Mouse (Mus musculus) neural tube, embryonic 13.5 days (tissue): ENCODE data around the gene Dnajc21. TPM values are rescaled to one million over a fixed set of nuclear protein-coding genes. Genes with fewer than 3 reads are reported as not detected.
A peak's percentile ranks its signal among the peaks of the same experiment; 100 is the strongest.
"Not testable (repeated sequence)": the region's sequence is repeated elsewhere in the genome, so short reads cannot be mapped to it uniquely, and the experiment has no call there.

Source experiments
- ATAC-seq: fragments of 200-750 bp; cut with Nextera tagmentation; 2 replicates; pipeline ENCODE4 v1.8.0; 2017; ENCODE audit warnings: low read depth, mild to moderate bottlenecking, moderate TSS enrichment, moderate library complexity
- H3K27ac ChIP-seq: fragments of 300-500 bp; sonication (generic); replicated peaks from 2 replicates; pipeline ENCODE4 v1.5.1; 2015; ENCODE audit warnings: moderate library complexity, mild to moderate bottlenecking, inconsistent platforms
- H3K27me3 ChIP-seq: fragments of 300-500 bp; sonication (generic); 2 replicates; pipeline ENCODE4 v1.6.1; 2015; ENCODE audit warnings: mild to moderate bottlenecking, inconsistent platforms
- H3K36me3 ChIP-seq: fragments of 300-500 bp; sonication (generic); 2 replicates; pipeline ENCODE4 v1.6.1; 2015; ENCODE audit warnings: mild to moderate bottlenecking, inconsistent platforms
- H3K4me1 ChIP-seq: fragments of 300-500 bp; sonication (generic); replicated peaks from 2 replicates; pipeline ENCODE4 v1.6.1; 2015; ENCODE audit warnings: inconsistent platforms
- H3K4me2 ChIP-seq: fragments of 300-500 bp; sonication (generic); 2 replicates; pipeline ENCODE4 v1.6.1; 2015; ENCODE audit warnings: inconsistent platforms, mild to moderate bottlenecking, moderate library complexity
- H3K4me3 ChIP-seq: fragments of 300-500 bp; sonication (generic); 2 replicates; pipeline ENCODE4 v1.5.1; 2015; ENCODE audit warnings: mild to moderate bottlenecking, inconsistent platforms
- H3K9ac ChIP-seq: fragments of 300-500 bp; sonication (generic); 2 replicates; pipeline ENCODE4 v1.6.1; 2015; ENCODE audit warnings: moderate library complexity, mild to moderate bottlenecking, inconsistent platforms
- H3K9me3 ChIP-seq: fragments of 300-500 bp; sonication (generic); 2 replicates; pipeline ENCODE4 v1.6.1; 2016; ENCODE audit warnings: inconsistent platforms
- WGBS: fragments of 180-500 bp; shearing (Covaris S2); methylation state at CpG from one replicate; pipeline ENCODE4 v1.1.7; 2015; 5-methylcytosine and 5-hydroxymethylcytosine counted together
- polyA plus RNA-seq: library from polyadenylated mRNA; unstranded; fragments of >200 nt; fragmentation: Nextera tagmentation; extraction: Ambion mirVana; gene quantifications from 2 replicates; pipeline ENCODE4 v1.2.1, GENCODE M21; 2015

The Dnajc21 gene
- polyA plus RNA-seq: 12.0 and 12.5 TPM in 2 replicates

DNA sequence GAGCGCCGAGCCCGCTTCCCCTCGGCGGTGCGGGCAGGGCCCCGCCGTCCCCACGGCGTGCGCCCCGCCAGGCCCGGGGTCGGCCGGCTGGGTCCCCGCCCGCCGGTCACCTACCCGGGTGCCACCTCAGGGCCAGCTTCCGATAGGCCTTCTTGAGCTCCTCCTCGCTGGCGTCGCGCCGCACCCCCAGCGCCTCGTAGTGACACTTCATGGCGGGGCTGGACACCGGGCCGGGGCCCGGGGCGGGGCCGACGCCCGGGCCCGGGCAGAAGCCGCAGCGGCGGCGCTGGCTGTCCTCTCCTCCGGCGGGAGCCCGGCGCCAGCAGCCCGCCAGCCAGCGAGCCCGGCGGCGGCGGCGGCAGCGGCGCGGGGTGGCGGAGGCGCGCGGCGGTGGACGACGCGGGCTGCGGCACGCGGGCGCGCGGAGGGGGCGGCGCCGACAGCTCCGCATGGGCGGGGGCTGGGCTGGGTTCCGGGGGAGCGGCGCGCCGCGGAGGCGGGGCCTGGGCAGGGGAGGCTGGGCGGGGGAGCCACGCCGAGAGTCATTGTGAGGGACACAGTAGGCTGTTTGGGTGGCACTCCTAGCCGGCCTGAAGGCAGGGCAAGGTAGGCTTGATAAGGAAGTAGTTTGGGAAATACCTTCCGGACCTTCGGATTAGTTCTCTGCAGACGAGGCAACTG lies at the start of gene Dnajc21:
Gene Dnajc21, minus strand, starts transcription at position 366 of the 681 bp plus-strand sequence.
- Histone ChIP-seq H3K4me3 (peak within 1 kb of the TSS; percentile 87), H3K9me3 (no peaks in the 10 kb centered on the region), H3K4me2 (peak within 1 kb of the TSS; percentile 88), H3K9ac (peak within 1 kb of the TSS; percentile 91), H3K27me3 (no peaks in the 10 kb centered on the region), H3K36me3 (peaks cover 2% of the 10 kb centered on the region), H3K4me1 (peaks cover 24% of the 10 kb centered on the region), H3K27ac (peak within 1 kb of the TSS; percentile 88)
- ATAC-seq: peak; percentile 98
- WGBS: under 1% methylated on average over 58 of the region's 87 CpGs

DNA sequence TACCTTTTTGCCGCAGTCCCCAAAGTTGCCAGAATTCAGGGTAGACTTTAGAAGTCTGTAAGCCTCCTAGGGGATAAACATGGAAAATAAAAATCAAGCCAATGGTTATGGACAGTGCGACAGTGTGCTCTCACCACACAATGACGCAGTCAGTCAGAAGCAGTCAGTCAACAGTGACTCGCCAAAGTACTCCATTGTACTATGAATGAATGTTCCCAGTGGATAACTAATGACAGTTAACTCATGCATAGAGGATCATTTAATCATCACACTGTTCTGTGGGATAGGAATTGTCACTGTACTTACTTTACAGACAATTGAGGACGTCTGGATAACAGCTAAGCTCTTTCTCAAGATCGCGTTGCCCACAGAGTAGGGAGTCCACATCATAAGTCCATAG lies 44.9 kb upstream of the Dnajc21 start:
- Histone ChIP-seq H3K4me1 (no peaks in the 10 kb centered on the region), H3K27me3 (no peaks in the 10 kb centered on the region), H3K9ac (no peak overlapping the region), H3K9me3 (no peaks in the 10 kb centered on the region), H3K4me3 (no peak overlapping the region), H3K27ac (no peak overlapping the region), H3K36me3 (no peaks in the 10 kb centered on the region), H3K4me2 (no peak overlapping the region)
- no peak for ATAC-seq
- WGBS: 71% methylated on average over 7 of the region's 7 CpGs

DNA sequence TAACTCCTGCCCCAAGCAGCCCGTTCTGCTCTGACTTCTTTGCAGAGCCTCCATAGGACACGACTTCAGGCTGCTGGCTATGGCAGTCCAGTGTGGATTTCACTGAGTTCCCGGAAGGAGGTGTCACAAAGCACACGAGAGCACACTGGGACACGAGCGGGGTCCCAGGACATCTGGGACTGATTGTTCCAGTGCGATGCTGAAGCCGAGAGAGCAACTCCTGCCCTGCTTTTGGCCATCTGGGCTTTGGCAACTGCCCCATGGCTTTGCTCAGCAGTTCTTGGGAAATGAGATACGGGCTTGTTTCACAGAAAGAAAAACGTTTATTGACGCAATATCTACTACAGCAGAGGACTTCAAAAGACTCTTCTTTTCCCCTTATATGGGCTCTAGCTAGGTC lies 35.8 kb upstream of the Dnajc21 start:
- Histone ChIP-seq H3K4me1 (no peaks in the 10 kb centered on the region), H3K27ac (no peak overlapping the region), H3K9ac (no peak overlapping the region), H3K4me2 (no peak overlapping the region), H3K27me3 (no peaks in the 10 kb centered on the region), H3K9me3 (no peaks in the 10 kb centered on the region), H3K36me3 (no peaks in the 10 kb centered on the region), H3K4me3 (no peak overlapping the region)
- 66% methylated on average over 11 of the region's 11 CpGs for WGBS
- no peak for ATAC-seq

DNA sequence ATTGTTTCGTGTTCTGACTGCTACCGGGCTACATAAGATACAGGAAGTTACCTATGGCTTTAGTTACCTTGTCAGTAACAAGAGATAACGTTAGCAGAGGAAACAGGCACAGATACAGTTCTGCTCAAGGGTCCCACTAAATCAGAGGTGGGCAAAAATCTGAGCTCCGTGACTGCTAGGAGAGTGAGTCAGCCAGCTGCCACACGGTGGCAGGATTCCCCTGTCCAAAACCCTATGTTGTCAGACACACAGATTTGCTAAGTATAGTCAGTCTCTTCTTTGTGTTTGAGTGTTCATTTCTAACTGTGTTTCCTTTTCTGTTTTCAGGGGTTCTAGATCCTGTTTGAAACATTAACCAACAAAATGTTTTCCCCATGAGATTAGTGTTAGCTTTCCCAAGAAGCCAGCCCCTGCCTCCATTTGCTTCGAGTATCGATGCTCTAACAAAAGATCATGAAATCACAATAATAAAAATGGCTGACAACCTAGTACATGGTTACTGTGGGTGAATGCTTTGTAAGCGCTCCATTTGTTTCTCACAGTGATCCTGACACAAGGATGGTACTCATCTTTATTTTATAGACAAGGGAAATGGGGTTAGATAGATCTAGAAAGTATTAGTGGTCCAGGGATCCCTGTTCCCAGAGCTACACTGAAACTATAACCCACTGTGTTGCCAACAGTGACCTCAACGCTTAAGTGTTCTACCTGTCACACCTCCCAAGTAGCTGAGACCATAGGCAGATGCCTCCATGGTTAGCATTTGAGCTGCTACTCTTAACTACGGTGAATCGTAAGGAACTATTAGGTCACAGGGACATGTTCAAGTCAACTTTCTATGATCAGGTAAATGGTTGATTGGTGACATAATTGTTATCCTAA lies 30.8 kb upstream of the Dnajc21 start:
- 58% methylated on average over 11 of the region's 11 CpGs for WGBS

DNA sequence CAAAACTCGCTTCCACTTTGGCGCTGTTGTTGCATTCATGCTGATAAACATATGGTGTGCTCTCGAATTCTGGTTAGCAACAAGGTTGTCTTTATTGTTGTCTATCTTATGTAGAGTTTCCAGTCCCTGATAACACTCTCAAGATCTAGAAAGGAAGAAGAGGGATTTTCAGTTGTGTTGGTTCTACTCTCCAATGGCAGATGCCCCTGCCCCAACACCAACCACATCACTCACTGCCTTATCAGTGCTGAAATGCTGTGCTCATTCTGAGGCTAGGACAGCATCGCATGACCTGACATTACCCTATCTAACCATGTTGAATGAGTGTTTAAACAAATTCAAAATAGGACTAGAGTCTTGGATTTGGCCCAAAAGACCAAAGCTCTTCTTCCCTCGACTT lies 29.7 kb upstream of the Dnajc21 start:
- Histone ChIP-seq H3K9ac (no peak overlapping the region), H3K9me3 (no peaks in the 10 kb centered on the region), H3K4me3 (no peak overlapping the region), H3K36me3 (peaks cover 7% of the 10 kb centered on the region; the same call in 1 of the 2 replicates), H3K4me2 (no peak overlapping the region), H3K27ac (no peak overlapping the region), H3K27me3 (no peaks in the 10 kb centered on the region), H3K4me1 (no peaks in the 10 kb centered on the region)
- WGBS: 83% methylated on average over 5 of the region's 5 CpGs
- ATAC-seq: no peak

More for the DNA sequence above, 30.8 kb upstream of the Dnajc21 start:
- H3K36me3 ChIP-seq: peaks cover 4% of the 10 kb centered on the region; the same call in 1 of the 2 replicates
- no peak overlapping the region for H3K27ac ChIP-seq
- no peak overlapping the region for H3K4me3 ChIP-seq
- H3K27me3 ChIP-seq: no peaks in the 10 kb centered on the region
- H3K4me1 ChIP-seq: no peaks in the 10 kb centered on the region
- no peaks in the 10 kb centered on the region for H3K9me3 ChIP-seq
- H3K9ac ChIP-seq: no peak overlapping the region
- H3K4me2 ChIP-seq: no peak overlapping the region
- peak; percentile 89 for ATAC-seq

DNA sequence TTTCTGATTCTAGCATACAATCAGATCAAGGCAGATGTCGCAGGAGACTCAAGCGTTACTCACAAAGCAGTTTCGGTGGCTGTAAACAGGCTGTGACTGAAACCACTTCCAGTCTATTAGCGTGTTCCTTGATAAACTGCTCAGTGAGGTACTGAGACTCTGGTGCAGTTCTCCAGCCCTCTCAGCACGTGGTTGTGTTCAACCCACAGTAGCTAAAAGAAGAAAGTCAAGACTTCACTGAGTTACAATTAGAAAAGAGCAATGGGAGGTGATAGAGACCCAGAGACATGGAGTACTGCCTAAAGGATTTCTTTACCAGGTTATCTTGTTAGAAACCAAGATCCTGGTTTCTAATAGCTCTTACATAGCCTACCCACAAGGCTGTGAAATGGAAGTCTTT lies 29.3 kb upstream of the Dnajc21 start:
- Histone ChIP-seq H3K4me2 (no peak overlapping the region), H3K4me3 (no peak overlapping the region), H3K9ac (no peak overlapping the region), H3K27ac (no peak overlapping the region), H3K27me3 (no peaks in the 10 kb centered on the region), H3K36me3 (peaks cover 7% of the 10 kb centered on the region; the same call in 1 of the 2 replicates), H3K9me3 (no peaks in the 10 kb centered on the region), H3K4me1 (no peaks in the 10 kb centered on the region)
- whole genome bisulfite sequencing: 81% methylated on average over 5 of the region's 5 CpGs
- no peak for ATAC-seq

DNA sequence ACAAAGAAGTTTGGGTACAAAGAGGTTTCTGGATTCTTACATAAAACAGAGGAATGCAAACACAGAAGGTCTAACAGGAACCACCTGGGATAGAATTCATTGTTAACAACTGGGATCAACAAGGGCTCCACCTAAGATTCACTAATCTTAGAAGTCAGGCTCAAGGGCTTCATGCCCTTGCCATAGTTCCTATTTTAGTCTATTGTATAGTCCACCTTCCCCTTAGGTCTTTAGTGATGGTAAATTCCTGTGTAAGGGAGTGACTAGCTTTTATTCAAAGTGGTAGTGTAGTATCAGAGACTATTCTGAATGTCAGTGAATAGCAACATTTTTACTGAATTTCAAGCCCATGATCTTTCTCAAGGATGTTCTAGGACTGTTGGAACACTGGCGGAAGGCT lies 26.4 kb upstream of the Dnajc21 start:
- not testable (repeated sequence) for H3K9ac ChIP-seq, H3K9me3 ChIP-seq, H3K27ac ChIP-seq, H3K4me3 ChIP-seq, H3K4me1 ChIP-seq, H3K27me3 ChIP-seq, ATAC-seq, H3K4me2 ChIP-seq
- H3K36me3 ChIP-seq: peaks cover 31% of the 10 kb centered on the region
- WGBS: 100% methylated on average over 1 of the region's 1 CpGs

DNA sequence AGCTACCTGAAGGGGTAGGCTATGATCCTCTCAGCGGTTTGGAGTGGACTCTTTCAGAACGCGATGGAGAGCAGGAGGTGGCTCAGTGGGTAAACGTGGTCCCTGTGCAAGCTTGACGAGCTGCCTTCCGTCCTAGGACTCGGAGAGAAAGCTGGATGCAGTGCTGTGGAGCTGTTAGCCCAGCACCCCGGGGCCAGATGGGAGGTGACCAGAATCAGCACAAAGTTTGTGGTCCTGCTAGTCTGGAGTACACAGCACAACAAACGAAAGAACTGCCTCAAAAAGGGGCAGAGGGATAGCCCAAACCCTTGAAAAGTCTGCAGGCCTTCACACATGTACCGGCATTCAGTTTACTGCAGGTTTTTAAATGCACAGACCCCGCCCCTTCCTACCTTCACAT lies 25.6 kb upstream of the Dnajc21 start:
- ATAC-seq: no peak
- WGBS: 94% methylated on average over 11 of the region's 11 CpGs
- Histone ChIP-seq H3K9ac (no peak overlapping the region), H3K4me2 (no peak overlapping the region), H3K4me1 (no peaks in the 10 kb centered on the region), H3K36me3 (peaks cover 31% of the 10 kb centered on the region), H3K4me3 (no peak overlapping the region), H3K9me3 (no peaks in the 10 kb centered on the region), H3K27me3 (no peaks in the 10 kb centered on the region), H3K27ac (no peak overlapping the region)

DNA sequence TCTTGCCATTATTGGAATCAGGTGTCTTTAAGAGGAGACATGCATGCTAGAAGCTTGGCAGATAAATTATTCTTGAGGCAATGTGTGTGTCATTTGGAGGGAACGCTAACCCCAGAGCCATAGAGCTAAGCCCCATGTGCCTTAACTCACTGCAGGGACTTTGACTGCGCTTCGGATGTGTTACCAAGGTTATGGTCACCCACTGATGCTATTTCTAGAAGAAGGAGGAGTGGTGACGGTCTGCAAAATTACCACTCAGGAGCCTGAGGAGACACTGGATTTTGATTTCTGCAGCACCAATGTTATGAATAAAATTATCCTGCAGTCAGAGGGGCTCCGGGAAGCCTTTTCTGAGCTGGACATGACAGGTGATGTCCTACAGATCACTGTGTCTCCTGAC lies 19.8 kb upstream of the Dnajc21 start:
- Histone ChIP-seq H3K4me3 (no peak overlapping the region), H3K27me3 (no peaks in the 10 kb centered on the region), H3K27ac (no peak overlapping the region), H3K9me3 (no peaks in the 10 kb centered on the region), H3K36me3 (peaks cover 41% of the 10 kb centered on the region), H3K4me1 (peaks cover 14% of the 10 kb centered on the region), H3K4me2 (no peak overlapping the region), H3K9ac (no peak overlapping the region)
- no peak for ATAC-seq
- WGBS: 86% methylated on average over 5 of the region's 5 CpGs

DNA sequence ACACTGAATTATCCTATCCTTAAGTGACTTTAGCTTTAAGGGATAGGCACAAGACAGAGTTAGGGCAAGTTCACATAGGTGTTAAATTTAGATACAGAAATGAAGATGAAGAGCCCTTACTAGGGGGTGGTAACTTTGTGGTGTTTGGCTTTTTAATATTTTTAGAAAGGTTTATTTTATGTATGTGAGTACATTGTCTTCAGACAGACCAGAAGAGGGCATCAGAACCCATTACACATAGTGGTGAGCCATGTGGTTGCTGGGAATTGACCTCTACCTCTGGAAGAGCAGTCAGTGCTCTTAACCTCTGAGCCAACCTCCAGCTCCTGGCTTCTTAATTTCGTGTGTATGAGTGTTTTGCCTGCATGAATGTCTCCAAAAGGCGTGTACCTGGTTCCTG lies 16.9 kb upstream of the Dnajc21 start:
- no peaks in the 10 kb centered on the region for H3K9me3 ChIP-seq
- peak overlapping the region; percentile 83 for H3K4me3 ChIP-seq
- H3K9ac ChIP-seq: peak overlapping the region; percentile 81; the same call in 1 of the 2 replicates
- no peak for ATAC-seq
- peaks cover 25% of the 10 kb centered on the region for H3K4me1 ChIP-seq
- WGBS: 68% methylated on average over 2 of the region's 2 CpGs
- no peak overlapping the region for H3K27ac ChIP-seq
- H3K4me2 ChIP-seq: peak overlapping the region; percentile 86
- H3K36me3 ChIP-seq: peaks cover 30% of the 10 kb centered on the region
- no peaks in the 10 kb centered on the region for H3K27me3 ChIP-seq

DNA sequence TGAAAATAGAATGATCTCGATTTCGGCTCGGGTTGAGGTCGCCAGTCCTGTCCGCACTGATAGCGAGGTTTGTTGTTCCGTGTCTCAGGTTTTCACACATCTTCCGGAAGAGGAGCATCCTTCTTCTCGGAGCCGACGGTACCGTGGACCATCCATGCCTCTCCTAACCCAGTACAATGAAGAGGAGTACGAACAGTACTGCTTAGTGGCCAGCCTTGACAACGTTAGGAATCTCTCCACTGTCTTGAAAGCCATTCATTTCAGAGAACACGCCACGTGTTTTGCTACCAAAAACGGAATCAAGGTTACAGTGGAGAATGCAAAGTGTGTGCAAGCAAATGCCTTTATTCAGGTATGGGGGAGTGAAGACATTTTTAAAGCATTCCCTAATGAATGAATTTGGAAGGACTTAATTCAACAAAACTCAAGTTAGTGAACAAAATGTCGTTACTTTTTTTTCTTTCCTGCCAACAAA lies 16.1 kb upstream of the Dnajc21 start:
- peak overlapping the region; percentile 83 for H3K27ac ChIP-seq
- H3K4me1 ChIP-seq: peaks cover 25% of the 10 kb centered on the region
- WGBS: 1% methylated on average over 18 of the region's 18 CpGs
- H3K36me3 ChIP-seq: peaks cover 31% of the 10 kb centered on the region
- ATAC-seq: peak; percentile 77
- peak overlapping the region; percentile 86 for H3K4me2 ChIP-seq
- peak overlapping the region; percentile 83 for H3K4me3 ChIP-seq
- no peaks in the 10 kb centered on the region for H3K9me3 ChIP-seq
- peak overlapping the region; percentile 81 for H3K9ac ChIP-seq
- H3K27me3 ChIP-seq: no peaks in the 10 kb centered on the region
